Mouse (Mus musculus): ENCODE data around the gene Nacc2. TPM values are rescaled to one million over a fixed set of nuclear protein-coding genes. Genes with fewer than 3 reads are reported as not detected.
A peak's percentile ranks its signal among the peaks of the same experiment; 100 is the strongest.

Nacc2 gene
- total and polyA plus RNA-seq, 2 experiments from 2014 or later = 29.9 to 61.4 TPM

- Histone ChIP-seq H3K27ac (no peak overlapping the region), H3K9me3 (ENCODE audit: low read length) (no peaks in the 10 kb centered on the region), H3K4me1 (ENCODE audit: insufficient read depth, low read length) (peaks cover 12% of the 10 kb centered on the region), H3K27me3 (ENCODE audit: insufficient read depth, low read length) (no peaks in the 10 kb centered on the region; the same call in 1 of the 2 replicates), H3K36me3 (ENCODE audit: insufficient read depth, low read length) (no peaks in the 10 kb centered on the region), H3K4me3 (ENCODE audit: low read length) (no peak overlapping the region), H3K4me2 (ENCODE audit: low read depth, low read length) (no peak overlapping the region), H3K9ac (replicated peaks; ENCODE audit: low read length) (no peak overlapping the region)
- no peak for DNase-seq (ENCODE audit: low spot score)
- TF ChIP-seq CTCF (IDR thresholded peaks at IDR 0.05; ENCODE audit: low read depth) = no peak
- 76% methylated on average over 2 of the region's 2 CpGs for WGBS
- ATAC-seq = no peak
Observed at GRCm38 (mm10) chr2:26119626-26120025, 3.4 kb downstream of the Nacc2 start.

GRCm38 (mm10) chr2:26119310-26119592 is 3.8 kb downstream of the Nacc2 start:
- Histone ChIP-seq H3K4me1 (ENCODE audit: insufficient read depth, low read length) (peaks cover 12% of the 10 kb centered on the region), H3K4me3 (ENCODE audit: low read length) (no peak overlapping the region), H3K36me3 (ENCODE audit: insufficient read depth, low read length) (no peaks in the 10 kb centered on the region), H3K27ac (peak overlapping the region; percentile 67), H3K27me3 (ENCODE audit: insufficient read depth, low read length) (no peaks in the 10 kb centered on the region; the same call in 1 of the 2 replicates), H3K9ac (replicated peaks; ENCODE audit: low read length) (no peak overlapping the region), H3K4me2 (ENCODE audit: low read depth, low read length) (no peak overlapping the region), H3K9me3 (ENCODE audit: low read length) (no peaks in the 10 kb centered on the region)
- no peak for ATAC-seq
- no peak for TF ChIP-seq CTCF (IDR thresholded peaks at IDR 0.05; ENCODE audit: low read depth)
- 20% methylated on average over 2 of the region's 2 CpGs for WGBS
- no peak for DNase-seq (ENCODE audit: low spot score)

GRCm38 (mm10) chr2:26118584-26119309 is 4.3 kb downstream of the Nacc2 start:
- Histone ChIP-seq H3K9me3 (ENCODE audit: low read length) (no peaks in the 10 kb centered on the region), H3K4me1 (ENCODE audit: insufficient read depth, low read length) (peaks cover 12% of the 10 kb centered on the region), H3K27ac (peak overlapping the region; percentile 67), H3K4me2 (ENCODE audit: low read depth, low read length) (no peak overlapping the region), H3K36me3 (ENCODE audit: insufficient read depth, low read length) (no peaks in the 10 kb centered on the region), H3K4me3 (ENCODE audit: low read length) (no peak overlapping the region), H3K27me3 (ENCODE audit: insufficient read depth, low read length) (no peaks in the 10 kb centered on the region; the same call in 1 of the 2 replicates), H3K9ac (replicated peaks; ENCODE audit: low read length) (0 out of 2 replicates have a peak overlapping the region, but pooled peaks have one; percentile 17)
- 44% methylated on average over 4 of the region's 4 CpGs for whole genome bisulfite sequencing
- TF ChIP-seq CTCF (IDR thresholded peaks at IDR 0.05; ENCODE audit: low read depth) = no peak
- DNase-seq (ENCODE audit: low spot score) (peak; percentile 72), ATAC-seq (peak; percentile 53)

- DNase-seq (ENCODE audit: low spot score) (peak; percentile 46), ATAC-seq (no peak)
- Histone ChIP-seq H3K9ac (replicated peaks; ENCODE audit: low read length) (no peak overlapping the region), H3K9me3 (ENCODE audit: low read length) (no peaks in the 10 kb centered on the region), H3K4me3 (ENCODE audit: low read length) (no peak overlapping the region), H3K27ac (no peak overlapping the region), H3K4me1 (ENCODE audit: insufficient read depth, low read length) (peaks cover 5% of the 10 kb centered on the region; the same call in 1 of the 2 replicates), H3K27me3 (ENCODE audit: insufficient read depth, low read length) (no peaks in the 10 kb centered on the region; the same call in 1 of the 2 replicates), H3K4me2 (ENCODE audit: low read depth, low read length) (no peak overlapping the region), H3K36me3 (ENCODE audit: insufficient read depth, low read length) (no peaks in the 10 kb centered on the region)
- no peak for TF ChIP-seq CTCF (IDR thresholded peaks at IDR 0.05; ENCODE audit: low read depth)
- WGBS = 49% methylated on average over 1 of the region's 1 CpGs
Observed at GRCm38 (mm10) chr2:26117580-26117979, 5.4 kb downstream of the Nacc2 start.

- Histone ChIP-seq H3K4me1 (ENCODE audit: insufficient read depth, low read length) (no peaks in the 10 kb centered on the region), H3K4me3 (ENCODE audit: low read length) (no peak overlapping the region), H3K27ac (no peak overlapping the region), H3K9ac (replicated peaks; ENCODE audit: low read length) (no peak overlapping the region), H3K36me3 (ENCODE audit: insufficient read depth, low read length) (no peaks in the 10 kb centered on the region), H3K9me3 (ENCODE audit: low read length) (no peaks in the 10 kb centered on the region), H3K27me3 (ENCODE audit: insufficient read depth, low read length) (no peaks in the 10 kb centered on the region; the same call in 1 of the 2 replicates), H3K4me2 (ENCODE audit: low read depth, low read length) (no peak overlapping the region)
- TF ChIP-seq CTCF (IDR thresholded peaks at IDR 0.05; ENCODE audit: low read depth) = no peak
- DNase-seq (ENCODE audit: low spot score) (no peak), ATAC-seq (no peak)
- 62% methylated on average over 3 of the region's 3 CpGs for WGBS
Observed at GRCm38 (mm10) chr2:26116550-26116949, 6.5 kb downstream of the Nacc2 start.

GRCm38 (mm10) chr2:26115215-26115614 is 7.8 kb downstream of the Nacc2 start:
- H3K9me3 ChIP-seq (ENCODE audit: low read length) = no peaks in the 10 kb centered on the region
- 78% methylated on average over 6 of the region's 6 CpGs for WGBS
- H3K4me1 ChIP-seq (ENCODE audit: insufficient read depth, low read length) = no peaks in the 10 kb centered on the region
- no peak overlapping the region for H3K4me3 ChIP-seq (ENCODE audit: low read length)
- peak; percentile 47 for TF ChIP-seq CTCF (IDR thresholded peaks at IDR 0.05; ENCODE audit: low read depth)
- H3K27me3 ChIP-seq (ENCODE audit: insufficient read depth, low read length) = no peaks in the 10 kb centered on the region
- H3K9ac ChIP-seq (replicated peaks; ENCODE audit: low read length) = no peak overlapping the region
- peak; percentile 45 for DNase-seq (ENCODE audit: low spot score)
- peak; percentile 62; the same call in 1 of the 2 replicates for ATAC-seq
- no peak overlapping the region for H3K27ac ChIP-seq
- no peak overlapping the region for H3K4me2 ChIP-seq (ENCODE audit: low read depth, low read length)
- H3K36me3 ChIP-seq (ENCODE audit: insufficient read depth, low read length) = no peaks in the 10 kb centered on the region

- DNase-seq (ENCODE audit: low spot score) (no peak), ATAC-seq (no peak)
- WGBS = 64% methylated on average over 6 of the region's 6 CpGs
- Histone ChIP-seq H3K27me3 (ENCODE audit: insufficient read depth, low read length) (no peaks in the 10 kb centered on the region), H3K36me3 (ENCODE audit: insufficient read depth, low read length) (no peaks in the 10 kb centered on the region), H3K4me3 (ENCODE audit: low read length) (no peak overlapping the region), H3K9me3 (ENCODE audit: low read length) (no peaks in the 10 kb centered on the region), H3K4me1 (ENCODE audit: insufficient read depth, low read length) (peaks cover 4% of the 10 kb centered on the region; the same call in 1 of the 2 replicates), H3K27ac (no peak overlapping the region), H3K4me2 (ENCODE audit: low read depth, low read length) (no peak overlapping the region), H3K9ac (replicated peaks; ENCODE audit: low read length) (no peak overlapping the region)
- no peak for TF ChIP-seq CTCF (IDR thresholded peaks at IDR 0.05; ENCODE audit: low read depth)
Observed at GRCm38 (mm10) chr2:26108237-26108636, 14.8 kb downstream of the Nacc2 start.
